Mouse (Mus musculus): ENCODE results near the gene Styk1.
A peak's percentile ranks its signal among the peaks of the same experiment; 100 is the strongest.
"Not testable (repeated sequence)": the region's sequence is repeated elsewhere in the genome, so short reads cannot be mapped to it uniquely, and the experiment has no call there.

Styk1 gene

GRCm38 (mm10) chr6:131292991-131293788 lies 60.2 kb downstream of the Styk1 start, which contains the start of gene Magohb:
Gene Magohb, minus strand, starts transcription at chr6:131293244.
- peak; percentile 89 for DNase-seq (ENCODE audit: low spot score)

DNA sequence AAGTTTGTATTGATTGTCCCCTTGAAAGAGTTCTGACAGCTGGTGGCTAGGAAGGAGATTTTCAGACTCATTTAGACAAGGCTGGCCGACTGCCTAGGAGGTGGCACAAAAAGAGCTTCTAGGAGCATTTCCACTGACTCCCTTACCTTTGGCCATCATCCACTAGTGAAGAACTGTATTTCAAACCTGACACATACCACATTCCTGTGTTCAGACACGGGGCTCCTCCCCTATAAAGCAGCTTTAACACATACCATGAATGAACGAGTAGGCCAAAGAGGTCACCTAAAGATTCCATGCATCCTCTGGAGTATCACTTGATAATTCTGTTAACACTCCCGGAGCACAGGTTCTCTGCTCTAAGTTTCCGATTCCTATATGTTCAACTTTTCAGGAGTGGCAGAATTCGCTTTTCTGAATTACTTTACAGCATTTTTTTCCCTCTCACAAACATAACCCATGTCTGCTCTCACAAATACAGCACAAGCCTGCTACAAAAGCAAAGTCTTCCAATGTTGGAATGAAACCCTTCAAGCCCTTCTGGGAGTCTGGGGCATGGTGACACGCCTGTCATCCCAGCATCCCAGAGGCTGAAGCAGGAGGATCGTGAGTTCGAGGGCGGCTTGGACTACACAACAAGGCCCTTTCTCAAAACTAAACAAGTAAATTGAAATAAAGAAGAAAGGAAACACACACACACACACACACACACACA lies 61.0 kb downstream of the Styk1 start:
- DNase-seq (ENCODE audit: low spot score), result no peak

- DNase-seq (ENCODE audit: low spot score), result peak; percentile 29
Measured at GRCm38 (mm10) chr6:131290430-131290829, 63.0 kb downstream of the Styk1 start.

DNA sequence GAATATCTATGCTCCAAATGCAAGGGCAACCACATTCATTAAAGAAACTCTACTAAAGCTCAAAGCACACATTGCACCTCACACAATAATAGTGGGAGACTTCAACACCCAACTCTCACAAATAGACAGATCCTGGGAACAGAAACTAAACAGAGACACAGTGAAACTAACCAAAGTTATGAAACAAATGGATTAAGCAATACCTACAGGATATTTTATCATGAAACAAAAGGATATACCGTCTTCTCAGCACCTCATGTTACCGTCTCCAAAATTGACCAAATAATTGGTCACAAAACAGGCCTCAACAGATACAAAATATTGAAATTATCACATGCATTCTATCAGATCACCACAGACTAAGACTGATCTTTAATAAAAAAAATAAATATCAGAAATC lies 75.2 kb downstream of the Styk1 start:
- not testable (repeated sequence) for DNase-seq (ENCODE audit: low spot score)

DNA sequence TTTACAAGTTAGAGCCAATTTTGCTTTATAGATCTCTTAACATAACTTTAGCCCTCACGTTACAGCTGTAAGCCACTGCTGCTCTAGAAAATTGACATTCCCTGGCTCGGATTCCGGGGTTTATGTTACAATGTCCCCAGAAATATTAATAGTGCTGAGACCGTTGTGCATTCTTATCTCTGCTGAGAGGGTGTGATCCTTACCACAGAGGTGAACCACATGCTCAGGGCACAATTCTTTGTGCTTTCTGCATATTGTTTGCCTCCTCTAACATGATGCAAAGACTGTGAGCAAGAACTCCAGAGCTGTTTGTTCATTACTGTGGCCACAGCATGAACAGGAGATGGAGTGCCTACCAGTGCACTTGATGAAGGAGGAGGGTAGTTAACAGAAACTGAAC lies 76.7 kb downstream of the Styk1 start:
- DNase-seq (ENCODE audit: low spot score), result no peak

DNA sequence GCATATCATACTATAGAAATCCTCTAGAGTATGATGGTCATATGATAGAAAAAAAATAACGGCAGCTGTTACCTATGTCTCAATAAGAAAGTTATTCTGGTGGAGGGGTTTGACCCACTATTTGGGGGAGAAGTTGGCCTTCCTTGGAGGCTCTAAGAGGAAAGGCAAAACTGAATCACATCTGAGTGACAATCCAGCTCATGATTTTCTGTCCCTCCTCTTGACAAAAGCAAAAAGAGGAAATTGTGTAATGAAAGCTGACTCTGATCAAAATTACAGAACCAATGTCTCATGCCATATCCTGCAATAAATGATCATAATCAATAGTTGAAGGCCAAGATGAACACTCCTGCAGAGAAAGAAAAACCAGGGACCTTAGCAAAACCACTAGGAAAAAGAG lies 81.1 kb downstream of the Styk1 start:
- no peak for DNase-seq (ENCODE audit: low spot score)

- no peak for DNase-seq (ENCODE audit: low spot score)
Measured at GRCm38 (mm10) chr6:131270312-131270711, 83.1 kb downstream of the Styk1 start.

GRCm38 (mm10) chr6:131269599-131269998 lies 83.8 kb downstream of the Styk1 start:
- DNase-seq (ENCODE audit: low spot score), result no peak

DNA sequence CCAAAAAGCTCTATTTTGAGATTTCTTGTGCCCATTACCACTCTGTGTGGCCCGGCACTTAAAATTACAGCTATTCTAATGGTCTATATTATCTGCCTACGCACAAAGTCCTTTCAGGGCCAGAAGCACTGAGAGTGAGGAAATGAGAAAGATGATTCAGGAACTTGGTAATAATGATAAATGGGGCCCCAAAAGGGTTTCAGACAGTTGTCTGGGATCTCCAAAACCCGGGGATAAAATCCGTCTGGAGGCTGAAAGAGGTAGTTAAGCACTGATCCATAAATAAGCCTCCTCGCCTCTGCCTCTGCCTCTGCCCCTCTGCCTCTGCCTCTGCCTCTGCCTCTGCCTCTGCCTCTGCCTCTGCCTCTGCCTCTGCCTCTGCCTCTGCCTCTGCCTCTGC lies 89.2 kb downstream of the Styk1 start:
- no peak for DNase-seq (ENCODE audit: low spot score)

- no peak for DNase-seq (ENCODE audit: low spot score)
Measured at GRCm38 (mm10) chr6:131262778-131263177, 90.6 kb downstream of the Styk1 start.

GRCm38 (mm10) chr6:131262009-131262408 lies 91.4 kb downstream of the Styk1 start:
- no peak for DNase-seq (ENCODE audit: low spot score)

All from urinary bladder, postnatal 25 days (tissue).